Mouse (Mus musculus) forebrain, embryonic 14.5 days (tissue): ENCODE data around the gene Zfp652. TPM values are rescaled to one million over a fixed set of nuclear protein-coding genes. Genes with fewer than 3 reads are reported as not detected.
"Not testable (repeated sequence)": the region's sequence is repeated elsewhere in the genome, so short reads cannot be mapped to it uniquely, and the experiment has no call there.

Experiments
- ATAC-seq: fragments of 200-750 bp; cut with Nextera tagmentation; 2 replicates; pipeline ENCODE4 v1.8.0; 2017; ENCODE audit warnings: mild to moderate bottlenecking, moderate library complexity
- DNase-seq: peaks from one replicate; pipeline ENCODE4 v3.0.0-alpha.2; 2015; ENCODE audit warnings: low spot score
- H3K27ac ChIP-seq: fragments of 300-500 bp; sonication (generic); 2 replicates; pipeline ENCODE4 v1.5.1; 2014; ENCODE audit warnings: low read depth, mild to moderate bottlenecking, control low read depth, low read length, moderate library complexity
- H3K27me3 ChIP-seq: fragments of 300-500 bp; sonication (generic); replicated peaks from 2 replicates; pipeline ENCODE4 v1.6.1; 2014; ENCODE audit warnings: low read length, control low read depth, mixed read lengths; ENCODE audit not compliant: control insufficient read depth, insufficient read depth
- H3K36me3 ChIP-seq: fragments of 300-500 bp; sonication (generic); 2 replicates; pipeline ENCODE4 v1.6.1; 2014; ENCODE audit warnings: low read length, control low read depth; ENCODE audit not compliant: control insufficient read depth, insufficient read depth
- H3K4me1 ChIP-seq: fragments of 300-500 bp; sonication (generic); 2 replicates; pipeline ENCODE4 v1.6.1; 2014; ENCODE audit warnings: antibody characterized with exemption, low read length, control low read depth; ENCODE audit not compliant: control insufficient read depth, insufficient read depth
- H3K4me2 ChIP-seq: fragments of 300-500 bp; sonication (generic); 2 replicates; pipeline ENCODE4 v1.6.1; 2014; ENCODE audit warnings: mild to moderate bottlenecking, control low read depth, low read length
- H3K4me3 ChIP-seq: fragments of 300-500 bp; sonication (generic); 2 replicates; pipeline ENCODE4 v1.5.1; 2014; ENCODE audit warnings: low read depth, low read length, control low read depth
- H3K9ac ChIP-seq: fragments of 300-500 bp; sonication (generic); 2 replicates; pipeline ENCODE4 v1.6.1; 2014; ENCODE audit warnings: mild to moderate bottlenecking, low read length, control low read depth, moderate library complexity
- H3K9me3 ChIP-seq: fragments of 300-500 bp; sonication (generic); replicated peaks from 2 replicates; pipeline ENCODE4 v1.6.1; 2016; ENCODE audit warnings: low read length, control low read depth, mixed read lengths; ENCODE audit not compliant: control insufficient read depth
- WGBS: fragments of 180-500 bp; shearing (Covaris S2); extraction: QIAGEN DNeasy Blood & Tissue Kit; methylation state at CpG from one replicate; pipeline ENCODE4 v1.1.7; 2014; 5-methylcytosine and 5-hydroxymethylcytosine counted together
- polyA plus RNA-seq: library from polyadenylated mRNA; unstranded; fragments of >200 nt; fragmentation: Nextera tagmentation; extraction: Ambion mirVana; gene quantifications from 2 replicates; pipeline ENCODE4 v1.2.1, GENCODE M21; 2014

Zfp652 gene
- polyA plus RNA-seq, 1 experiment from 2014 or later: 11.7 TPM

DNA sequence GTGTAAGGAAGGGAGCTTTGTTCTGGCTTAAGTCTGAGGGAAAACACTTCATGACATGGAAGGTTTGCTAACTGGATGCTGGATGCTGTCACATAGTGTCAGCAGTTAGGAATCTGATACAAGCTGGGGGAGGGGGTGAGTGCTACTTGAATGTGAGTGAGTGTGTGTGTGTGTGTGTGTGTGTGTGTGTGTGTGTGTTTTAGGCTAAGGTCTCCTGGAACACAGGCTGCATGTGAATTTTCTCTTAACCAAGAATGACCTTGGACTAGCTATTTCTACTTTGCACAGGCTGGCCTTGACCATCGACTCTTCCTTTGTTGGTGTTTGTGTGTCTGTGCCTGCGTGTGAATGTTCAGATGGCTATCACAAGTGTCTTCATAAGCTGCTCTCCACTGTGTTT, 32.0 kb downstream of the Zfp652 start:
- no peak overlapping the region for H3K4me2 ChIP-seq
- ATAC-seq (no peak), DNase-seq (no peak)
- no peak overlapping the region for H3K27ac ChIP-seq
- H3K27me3 ChIP-seq: no peaks in the 10 kb centered on the region
- H3K4me1 ChIP-seq: no peaks in the 10 kb centered on the region
- peaks cover 7% of the 10 kb centered on the region; the same call in 1 of the 2 replicates for H3K36me3 ChIP-seq
- WGBS: 100% methylated on average over 2 of the region's 2 CpGs
- H3K4me3 ChIP-seq: no peak overlapping the region
- no peaks in the 10 kb centered on the region for H3K9me3 ChIP-seq
- H3K9ac ChIP-seq: no peak overlapping the region

DNA sequence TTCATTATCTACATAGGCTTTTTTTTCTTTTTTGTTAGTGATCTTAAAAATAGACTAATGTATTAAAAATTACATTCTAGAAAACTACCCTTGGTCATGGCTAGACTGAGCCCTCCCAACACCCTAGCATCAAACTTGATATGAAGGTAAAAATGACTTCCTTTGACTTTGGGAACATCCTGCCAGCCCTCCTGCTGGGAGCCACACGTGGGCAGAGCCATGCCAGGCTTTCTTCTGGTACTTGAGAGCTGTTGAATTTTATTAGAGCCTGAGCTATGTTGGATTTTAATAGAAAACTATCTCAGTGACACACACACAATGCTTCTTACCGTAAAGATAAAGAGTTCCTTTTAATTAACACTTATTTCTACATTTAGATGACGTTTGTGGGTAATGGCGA, 34.3 kb downstream of the Zfp652 start:
- no peak overlapping the region for H3K9ac ChIP-seq
- no peak for ATAC-seq
- DNase-seq: no peak
- 77% methylated on average over 4 of the region's 4 CpGs for WGBS
- no peaks in the 10 kb centered on the region for H3K4me1 ChIP-seq
- H3K27ac ChIP-seq: no peak overlapping the region
- no peak overlapping the region for H3K4me2 ChIP-seq
- no peaks in the 10 kb centered on the region for H3K9me3 ChIP-seq
- H3K36me3 ChIP-seq: peaks cover 18% of the 10 kb centered on the region; the same call in 1 of the 2 replicates
- H3K4me3 ChIP-seq: no peak overlapping the region
- no peaks in the 10 kb centered on the region for H3K27me3 ChIP-seq

DNA sequence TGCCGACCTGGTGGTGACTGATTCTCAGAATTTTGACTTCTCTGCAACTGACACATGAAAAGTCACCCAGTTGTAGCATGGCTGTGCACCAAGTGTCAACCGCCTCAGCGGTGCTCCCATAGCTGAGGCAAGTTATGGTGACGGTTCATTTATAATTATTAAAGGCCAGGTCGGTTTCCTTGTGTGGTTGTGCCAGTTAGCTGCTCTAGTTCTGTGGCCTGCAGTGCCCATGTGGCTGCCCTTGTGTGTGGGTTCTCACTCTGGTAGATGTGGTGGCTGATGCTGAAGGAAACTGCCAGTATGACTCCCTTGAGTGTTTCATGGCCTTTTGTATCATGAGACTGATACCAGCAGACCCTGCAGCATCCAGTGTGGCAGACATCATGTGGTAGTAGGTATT, 35.9 kb downstream of the Zfp652 start:
- no peaks in the 10 kb centered on the region for H3K27me3 ChIP-seq
- no peak for DNase-seq
- H3K36me3 ChIP-seq: peaks cover 29% of the 10 kb centered on the region
- 91% methylated on average over 5 of the region's 5 CpGs for WGBS
- no peaks in the 10 kb centered on the region for H3K9me3 ChIP-seq
- H3K9ac ChIP-seq: no peak overlapping the region
- no peak for ATAC-seq
- H3K4me3 ChIP-seq: no peak overlapping the region
- no peaks in the 10 kb centered on the region for H3K4me1 ChIP-seq
- no peak overlapping the region for H3K4me2 ChIP-seq
- H3K27ac ChIP-seq: no peak overlapping the region

DNA sequence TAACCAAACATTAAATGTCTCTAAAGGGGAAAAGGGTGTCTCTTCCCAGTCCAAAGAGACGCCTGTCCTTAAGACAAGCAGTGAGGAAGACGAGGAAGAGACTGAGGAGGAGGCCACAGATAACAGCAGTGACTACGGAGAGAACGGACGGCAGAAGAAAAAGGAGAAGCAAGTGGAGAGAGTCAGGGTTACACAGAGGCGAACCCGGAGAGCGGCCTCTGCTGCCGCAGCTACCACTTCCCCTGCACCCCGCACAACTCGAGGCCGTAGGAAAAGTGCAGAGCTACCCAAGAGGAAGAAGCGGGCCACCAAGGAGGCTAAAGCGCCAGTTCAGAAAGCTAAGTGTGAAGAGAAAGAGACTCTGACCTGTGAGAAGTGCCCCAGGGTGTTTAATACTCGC, 37.1 kb downstream of the Zfp652 start:
- Histone ChIP-seq H3K4me1 (no peaks in the 10 kb centered on the region), H3K4me2 (no peak overlapping the region), H3K27me3 (no peaks in the 10 kb centered on the region), H3K27ac (no peak overlapping the region), H3K9ac (no peak overlapping the region), H3K9me3 (no peaks in the 10 kb centered on the region), H3K36me3 (peaks cover 37% of the 10 kb centered on the region), H3K4me3 (no peak overlapping the region)
- WGBS: 89% methylated on average over 15 of the region's 15 CpGs
- ATAC-seq (no peak), DNase-seq (no peak)

DNA sequence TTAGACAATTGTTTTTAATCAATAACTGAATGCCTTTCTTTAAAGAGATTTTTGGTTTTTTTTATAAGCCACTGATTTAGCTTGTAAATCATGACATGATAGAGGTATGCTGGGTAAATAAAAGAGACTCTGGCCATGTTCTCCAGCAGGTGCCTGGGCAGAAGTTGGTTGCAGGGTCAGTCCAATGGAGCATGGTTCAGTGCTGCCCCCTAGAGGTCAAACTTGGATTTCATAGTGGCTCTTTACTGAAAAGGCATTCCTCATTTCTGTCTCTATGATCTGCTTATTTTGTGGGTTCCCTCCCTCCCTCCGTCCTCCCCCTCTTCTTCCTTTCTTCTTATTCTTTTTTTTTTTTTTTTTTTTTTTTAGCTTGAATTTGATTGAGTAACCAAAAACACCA, 38.5 kb downstream of the Zfp652 start:
- WGBS: 7% methylated on average over 1 of the region's 1 CpGs
- Histone ChIP-seq H3K9me3 (no peaks in the 10 kb centered on the region), H3K27ac (no peak overlapping the region), H3K4me2 (no peak overlapping the region), H3K27me3 (no peaks in the 10 kb centered on the region), H3K4me3 (no peak overlapping the region), H3K36me3 (peaks cover 45% of the 10 kb centered on the region), H3K4me1 (no peaks in the 10 kb centered on the region), H3K9ac (no peak overlapping the region)
- ATAC-seq (no peak), DNase-seq (peak; percentile 78)

DNA sequence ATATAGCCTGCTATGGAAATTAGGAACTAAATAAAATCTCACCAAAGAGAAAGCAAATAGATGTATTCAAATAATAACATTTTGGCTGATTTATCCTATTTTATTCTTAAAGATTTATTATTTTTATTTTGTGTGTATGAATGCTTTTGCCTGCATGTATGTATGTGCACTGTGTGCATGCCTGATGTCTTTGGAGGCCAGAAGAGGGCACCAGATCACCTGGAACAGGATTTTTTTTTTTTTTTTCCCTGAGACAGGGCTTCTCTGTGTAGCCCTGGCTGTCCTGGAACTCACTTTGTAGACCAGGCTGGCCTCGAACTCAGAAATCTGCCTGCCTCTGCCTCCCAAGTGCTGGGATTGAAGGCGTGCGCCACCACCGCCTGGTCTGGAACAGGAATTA, 42.7 kb downstream of the Zfp652 start:
- ATAC-seq, H3K9ac ChIP-seq, H3K4me2 ChIP-seq, DNase-seq, H3K4me1 ChIP-seq, H3K27me3 ChIP-seq, H3K27ac ChIP-seq, H3K4me3 ChIP-seq, H3K9me3 ChIP-seq: not testable (repeated sequence)
- H3K36me3 ChIP-seq: peaks cover 47% of the 10 kb centered on the region
- 94% methylated on average over 4 of the region's 4 CpGs for WGBS

DNA sequence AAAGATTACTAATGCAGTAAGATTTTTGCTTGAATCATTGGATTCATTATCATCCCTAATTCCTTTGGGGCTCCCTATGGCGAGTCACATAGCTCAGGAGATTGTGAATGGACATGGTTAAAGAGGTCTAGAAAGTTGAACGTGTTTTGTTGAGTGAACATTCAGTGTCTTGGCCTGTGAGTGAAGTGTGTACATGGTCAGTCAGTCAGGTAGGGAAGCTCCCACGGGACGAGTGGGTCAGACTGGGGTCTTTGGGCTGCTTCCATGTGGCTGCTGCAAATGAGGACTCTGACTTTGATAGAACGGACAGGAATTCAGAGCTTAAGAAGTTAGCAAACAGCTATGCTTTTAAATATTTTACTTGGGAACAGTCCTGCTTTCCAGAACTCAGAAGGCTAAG, 48.0 kb downstream of the Zfp652 start:
- Histone ChIP-seq H3K4me2 (no peak overlapping the region), H3K27ac (no peak overlapping the region), H3K9ac (no peak overlapping the region), H3K4me3 (no peak overlapping the region), H3K9me3 (no peaks in the 10 kb centered on the region), H3K4me1 (no peaks in the 10 kb centered on the region), H3K36me3 (peaks cover 39% of the 10 kb centered on the region), H3K27me3 (no peaks in the 10 kb centered on the region)
- no peak for DNase-seq
- 89% methylated on average over 5 of the region's 5 CpGs for WGBS
- no peak for ATAC-seq

DNA sequence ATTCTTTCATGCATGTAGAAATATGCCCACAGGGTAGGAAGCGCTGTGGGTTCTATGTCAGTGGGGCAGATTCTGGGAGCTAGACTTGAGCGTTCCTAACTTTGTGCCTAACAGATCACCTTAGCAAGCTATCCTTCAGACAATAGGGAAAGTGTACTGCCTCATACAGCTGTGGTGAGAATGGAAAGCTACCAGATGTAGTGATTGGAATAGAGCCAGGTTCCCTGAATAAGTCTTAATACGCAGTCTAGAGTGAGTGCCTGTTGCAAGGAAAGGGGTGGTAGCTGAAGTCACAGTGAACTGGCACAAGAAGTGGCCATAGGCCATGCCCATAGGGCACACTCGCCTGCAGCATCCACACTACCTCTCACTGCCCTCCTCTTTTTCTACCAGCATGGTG, 50.5 kb downstream of the Zfp652 start:
- DNase-seq: no peak
- no peak overlapping the region for H3K4me3 ChIP-seq
- no peak overlapping the region for H3K4me2 ChIP-seq
- H3K9me3 ChIP-seq: no peaks in the 10 kb centered on the region
- peaks cover 28% of the 10 kb centered on the region for H3K36me3 ChIP-seq
- no peaks in the 10 kb centered on the region for H3K27me3 ChIP-seq
- no peak overlapping the region for H3K27ac ChIP-seq
- no peaks in the 10 kb centered on the region for H3K4me1 ChIP-seq
- WGBS: 91% methylated on average over 4 of the region's 4 CpGs
- H3K9ac ChIP-seq: no peak overlapping the region
- ATAC-seq: no peak

DNA sequence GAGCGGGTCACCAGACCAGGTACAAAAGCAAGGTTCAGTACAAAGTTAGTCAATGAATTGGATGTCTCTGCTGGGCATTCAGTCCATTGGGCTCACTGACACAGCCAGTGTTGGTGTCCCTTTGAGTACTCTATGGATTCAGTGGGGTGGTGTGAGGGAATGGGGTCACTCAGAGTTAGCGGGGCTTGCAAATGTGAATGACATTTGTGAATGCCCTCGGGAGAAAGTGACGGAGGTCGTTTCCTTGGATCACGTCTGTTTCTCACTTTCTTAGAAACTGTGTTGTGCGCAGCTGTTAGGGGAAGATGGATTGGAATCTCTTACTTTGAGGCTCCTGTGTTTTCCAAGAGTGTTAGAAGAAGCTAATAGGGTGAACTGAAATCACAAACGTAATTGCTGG, 52.3 kb downstream of the Zfp652 start:
- 79% methylated on average over 8 of the region's 8 CpGs for WGBS
- no peak for ATAC-seq
- H3K36me3 ChIP-seq: peaks cover 36% of the 10 kb centered on the region
- H3K4me1 ChIP-seq: no peaks in the 10 kb centered on the region
- H3K9me3 ChIP-seq: no peaks in the 10 kb centered on the region
- no peaks in the 10 kb centered on the region for H3K27me3 ChIP-seq
- H3K27ac ChIP-seq: no peak overlapping the region
- DNase-seq: no peak
- H3K9ac ChIP-seq: no peak overlapping the region
- H3K4me3 ChIP-seq: no peak overlapping the region
- H3K4me2 ChIP-seq: no peak overlapping the region
